Comparison of ENCODE assay signal across 21 mouse cellular contexts in genomic region chr10:40964546-40964945, GRCm38 (mm10).
A peak's percentile ranks its signal among the peaks of the same experiment; 100 is the strongest.
DNase-seq lines count a peak whose midpoint lies in the region; ATAC-seq lines count a peak whose summit lies in the region.
"Had no signal": no experiment of that assay in that cellular context is flagged by ENCODE, and none has a peak within 500 bp of the region (broad histone marks: within the 10 kb centered on the region; RNA-seq: fewer than 3 reads in every experiment).

No protein-coding gene starts in this region.

- peak; percentile 38 to 64 for DNase-seq in cerebellum, postnatal 25 days
- DNase-seq in cerebellum, adult 9-10 months = no peak
- no peak for DNase-seq in hindbrain, embryonic 11.5 days (ENCODE audit: low spot score)
- DNase-seq in midbrain, embryonic 14.5 days = peak; percentile 26
- DNase-seq in right cerebral cortex, postnatal 25 days = peak; percentile 50
- no peak for DNase-seq in spleen, adult 12 weeks (ENCODE audit: low spot score)
- DNase-seq: adrenal gland, postnatal 14 days; B cell, adult 2 months; gastrocnemius, postnatal 36 days; heart, postnatal 10 days; kidney, adult 2 months; kidney, postnatal 36 days; lung, postnatal 10 days; spleen, adult 18-20 months; thymus, adult 2 months had no signal

- no peaks in the 10 kb centered on the region for H3K36me3 ChIP-seq in hindbrain, embryonic 13.5 days
- no peaks in the 10 kb centered on the region for H3K36me3 ChIP-seq in hindbrain, embryonic 11.5 days (ENCODE audit: control insufficient read depth, insufficient read depth, low read length)
- H3K36me3 ChIP-seq in midbrain, embryonic 14.5 days (ENCODE audit: control insufficient read depth, insufficient read depth, low read length) = no peaks in the 10 kb centered on the region
- H3K36me3 ChIP-seq in midbrain, embryonic 16.5 days (ENCODE audit: control insufficient read depth, insufficient read depth, low read length) = no peaks in the 10 kb centered on the region
- H3K36me3 ChIP-seq: heart, embryonic 10.5 days; limb, embryonic 15.5 days; neural tube, embryonic 13.5 days had no signal

- WGBS in hindbrain, embryonic 13.5 days = 30% methylated on average over 4 of the region's 4 CpGs
- 37% methylated on average over 4 of the region's 4 CpGs for WGBS in hindbrain, embryonic 11.5 days
- WGBS in midbrain, embryonic 14.5 days = 29% methylated on average over 4 of the region's 4 CpGs
- WGBS in midbrain, embryonic 16.5 days = 28% methylated on average over 4 of the region's 4 CpGs

- ATAC-seq in hindbrain, embryonic 13.5 days (ENCODE audit: low FRiP score) = no peak
- no peak for ATAC-seq in hindbrain, embryonic 11.5 days (ENCODE audit: low FRiP score)
- ATAC-seq in midbrain, embryonic 14.5 days (ENCODE audit: low FRiP score, low TSS enrichment) = no peak
- no peak for ATAC-seq in midbrain, embryonic 16.5 days
- ATAC-seq: activated CD4-positive, CD25-positive, alpha-beta regulatory T cell, adult 4 months had no signal

- H3K9me3 ChIP-seq in hindbrain, embryonic 13.5 days = no peaks in the 10 kb centered on the region
- H3K9me3 ChIP-seq in hindbrain, embryonic 11.5 days (ENCODE audit: control insufficient read depth, low read length) = no peaks in the 10 kb centered on the region
- no peaks in the 10 kb centered on the region for H3K9me3 ChIP-seq in midbrain, embryonic 14.5 days (ENCODE audit: control insufficient read depth, low read length)
- H3K9me3 ChIP-seq in midbrain, embryonic 16.5 days (replicated peaks; ENCODE audit: control insufficient read depth, low read length, poor library complexity, severe bottlenecking) = no peaks in the 10 kb centered on the region
- H3K9me3 ChIP-seq: heart, embryonic 10.5 days; limb, embryonic 15.5 days; neural tube, embryonic 13.5 days had no signal

- peak overlapping the region; percentile 26; the same call in 1 of the 2 replicates for H3K27ac ChIP-seq in hindbrain, embryonic 13.5 days
- no peak overlapping the region for H3K27ac ChIP-seq in hindbrain, embryonic 11.5 days (ENCODE audit: low read depth, low read length)
- 0 out of 2 replicates have a peak overlapping the region, but pooled peaks have one; percentile 5 for H3K27ac ChIP-seq in midbrain, embryonic 14.5 days (replicated peaks; ENCODE audit: low read depth, low read length)
- H3K27ac ChIP-seq in midbrain, embryonic 16.5 days (ENCODE audit: low read length) = no peak overlapping the region
- H3K27ac ChIP-seq: heart, embryonic 10.5 days; limb, embryonic 15.5 days; neural tube, embryonic 13.5 days had no signal

- no peak overlapping the region for H3K4me3 ChIP-seq in hindbrain, embryonic 13.5 days
- H3K4me3 ChIP-seq in hindbrain, embryonic 11.5 days (ENCODE audit: low read depth, low read length) = no peak overlapping the region
- H3K4me3 ChIP-seq in midbrain, embryonic 14.5 days (replicated peaks; ENCODE audit: low read depth, low read length) = no peak overlapping the region
- H3K4me3 ChIP-seq in midbrain, embryonic 16.5 days (ENCODE audit: low read depth, low read length) = no peak overlapping the region
- H3K4me3 ChIP-seq: heart, embryonic 10.5 days; limb, embryonic 15.5 days; neural tube, embryonic 13.5 days had no signal

- H3K4me2 ChIP-seq in hindbrain, embryonic 13.5 days = no peak overlapping the region
- H3K4me2 ChIP-seq in hindbrain, embryonic 11.5 days (replicated peaks; ENCODE audit: low read depth, low read length) = no peak overlapping the region
- H3K4me2 ChIP-seq in midbrain, embryonic 14.5 days (ENCODE audit: low read length) = no peak overlapping the region
- H3K4me2 ChIP-seq in midbrain, embryonic 16.5 days (ENCODE audit: low read length) = no peak overlapping the region
- H3K4me2 ChIP-seq: limb, embryonic 15.5 days; neural tube, embryonic 13.5 days had no signal

- no peak overlapping the region for H3K9ac ChIP-seq in hindbrain, embryonic 13.5 days
- H3K9ac ChIP-seq in hindbrain, embryonic 11.5 days (ENCODE audit: low read depth, low read length) = no peak overlapping the region
- H3K9ac ChIP-seq in midbrain, embryonic 14.5 days (replicated peaks; ENCODE audit: low read length) = no peak overlapping the region
- no peak overlapping the region for H3K9ac ChIP-seq in midbrain, embryonic 16.5 days (ENCODE audit: low read depth, low read length)
- H3K9ac ChIP-seq: limb, embryonic 15.5 days; neural tube, embryonic 13.5 days had no signal

- H3K4me1 ChIP-seq in hindbrain, embryonic 13.5 days (replicated peaks) = peaks cover 20% of the 10 kb centered on the region
- H3K4me1 ChIP-seq in hindbrain, embryonic 11.5 days (replicated peaks; ENCODE audit: control insufficient read depth, insufficient read depth, low read length) = no peaks in the 10 kb centered on the region
- H3K4me1 ChIP-seq in midbrain, embryonic 14.5 days (ENCODE audit: control insufficient read depth, insufficient read depth, low read length) = peaks cover 12% of the 10 kb centered on the region
- H3K4me1 ChIP-seq in midbrain, embryonic 16.5 days (ENCODE audit: control insufficient read depth, insufficient read depth, low read length) = peaks cover 5% of the 10 kb centered on the region

- no peaks in the 10 kb centered on the region for H3K27me3 ChIP-seq in hindbrain, embryonic 13.5 days
- no peaks in the 10 kb centered on the region for H3K27me3 ChIP-seq in hindbrain, embryonic 11.5 days (ENCODE audit: control insufficient read depth, insufficient read depth, low read length)
- no peaks in the 10 kb centered on the region for H3K27me3 ChIP-seq in midbrain, embryonic 14.5 days (ENCODE audit: control insufficient read depth, insufficient read depth, low read length)
- H3K27me3 ChIP-seq in midbrain, embryonic 16.5 days (ENCODE audit: control insufficient read depth, insufficient read depth, low read depth, low read length) = no peaks in the 10 kb centered on the region
- H3K27me3 ChIP-seq: neural tube, embryonic 13.5 days had no signal

Comparison
In these comparisons a context has a peak if more than half of its experiments do, and no peak if none do; other contexts are left out.
1. DNase-seq: peak in cerebellum, postnatal 25 days (2 of 2), midbrain, embryonic 14.5 days (single experiment) and right cerebral cortex, postnatal 25 days (single experiment); none in cerebellum, adult 9-10 months (single experiment), hindbrain, embryonic 11.5 days (single experiment) and spleen, adult 12 weeks (single experiment).
2. H3K27ac ChIP-seq: peak in hindbrain, embryonic 13.5 days (single experiment) and midbrain, embryonic 14.5 days (single experiment); none in hindbrain, embryonic 11.5 days (single experiment) and midbrain, embryonic 16.5 days (single experiment).